Mouse (Mus musculus): ENCODE results near the gene Barx1. TPM values are rescaled to one million over a fixed set of nuclear protein-coding genes. Genes with fewer than 3 reads are reported as not detected.

Gene Barx1
- polyA plus RNA-seq, 1 experiment from 2014 or later, result not detected

GRCm38 (mm10) chr13:48631691-48632090, 31.1 kb upstream of the Barx1 start:
- H3K9me3 ChIP-seq (replicated peaks; ENCODE audit: low read length), result no peaks in the 10 kb centered on the region
- H3K4me2 ChIP-seq (ENCODE audit: low read length), result no peak overlapping the region
- 80% methylated on average over 5 of the region's 5 CpGs for WGBS
- DNase-seq (ENCODE audit: low spot score), result no peak
- TF ChIP-seq CTCF (IDR thresholded peaks at IDR 0.05; ENCODE audit: low read depth), result 0 out of 2 replicates have a peak, but pooled peaks have one; percentile 4
- no peak overlapping the region for H3K27ac ChIP-seq
- no peaks in the 10 kb centered on the region for H3K4me1 ChIP-seq (replicated peaks; ENCODE audit: insufficient read depth, low read length)
- ATAC-seq (replicated peaks; ENCODE audit: low FRiP score, low read depth), result no peak
- no peak overlapping the region for H3K9ac ChIP-seq (ENCODE audit: low read depth, low read length)
- H3K4me3 ChIP-seq (replicated peaks; ENCODE audit: low read depth, low read length), result no peak overlapping the region
- H3K27me3 ChIP-seq (ENCODE audit: insufficient read depth, low read length), result no peaks in the 10 kb centered on the region
- no peaks in the 10 kb centered on the region for H3K36me3 ChIP-seq (ENCODE audit: insufficient read depth, low read length)

GRCm38 (mm10) chr13:48637706-48638105, 25.1 kb upstream of the Barx1 start:
- Histone ChIP-seq H3K9me3 (replicated peaks; ENCODE audit: low read length) (no peaks in the 10 kb centered on the region), H3K4me2 (ENCODE audit: low read length) (no peak overlapping the region), H3K9ac (ENCODE audit: low read depth, low read length) (no peak overlapping the region), H3K4me3 (replicated peaks; ENCODE audit: low read depth, low read length) (no peak overlapping the region), H3K27ac (no peak overlapping the region), H3K4me1 (replicated peaks; ENCODE audit: insufficient read depth, low read length) (no peaks in the 10 kb centered on the region), H3K27me3 (ENCODE audit: insufficient read depth, low read length) (no peaks in the 10 kb centered on the region), H3K36me3 (ENCODE audit: insufficient read depth, low read length) (no peaks in the 10 kb centered on the region)
- no peak for TF ChIP-seq CTCF (IDR thresholded peaks at IDR 0.05; ENCODE audit: low read depth)
- ATAC-seq (replicated peaks; ENCODE audit: low FRiP score, low read depth), result no peak
- no peak for DNase-seq (ENCODE audit: low spot score)
- 40% methylated on average over 2 of the region's 2 CpGs for WGBS

- Histone ChIP-seq H3K9ac (ENCODE audit: low read depth, low read length) (no peak overlapping the region), H3K36me3 (ENCODE audit: insufficient read depth, low read length) (no peaks in the 10 kb centered on the region), H3K4me3 (replicated peaks; ENCODE audit: low read depth, low read length) (no peak overlapping the region), H3K27ac (no peak overlapping the region), H3K27me3 (ENCODE audit: insufficient read depth, low read length) (no peaks in the 10 kb centered on the region), H3K4me2 (ENCODE audit: low read length) (no peak overlapping the region), H3K4me1 (replicated peaks; ENCODE audit: insufficient read depth, low read length) (no peaks in the 10 kb centered on the region), H3K9me3 (replicated peaks; ENCODE audit: low read length) (no peaks in the 10 kb centered on the region)
- ATAC-seq (replicated peaks; ENCODE audit: low FRiP score, low read depth), result no peak
- DNase-seq (ENCODE audit: low spot score), result peak; percentile 93
- peak; percentile 99 for TF ChIP-seq CTCF (IDR thresholded peaks at IDR 0.05; ENCODE audit: low read depth)
These were observed 23.2 kb upstream of the Barx1 start for GRCm38 (mm10) chr13:48639570-48639969.

GRCm38 (mm10) chr13:48643072-48643471, 19.7 kb upstream of the Barx1 start:
- DNase-seq (ENCODE audit: low spot score) (no peak), ATAC-seq (replicated peaks; ENCODE audit: low FRiP score, low read depth) (no peak)
- Histone ChIP-seq H3K9ac (ENCODE audit: low read depth, low read length) (no peak overlapping the region), H3K27me3 (ENCODE audit: insufficient read depth, low read length) (no peaks in the 10 kb centered on the region), H3K4me3 (replicated peaks; ENCODE audit: low read depth, low read length) (no peak overlapping the region), H3K9me3 (replicated peaks; ENCODE audit: low read length) (no peaks in the 10 kb centered on the region), H3K4me2 (ENCODE audit: low read length) (no peak overlapping the region), H3K4me1 (replicated peaks; ENCODE audit: insufficient read depth, low read length) (no peaks in the 10 kb centered on the region), H3K27ac (no peak overlapping the region), H3K36me3 (ENCODE audit: insufficient read depth, low read length) (no peaks in the 10 kb centered on the region)
- WGBS, result 83% methylated on average over 6 of the region's 6 CpGs
- TF ChIP-seq CTCF (IDR thresholded peaks at IDR 0.05; ENCODE audit: low read depth), result no peak

GRCm38 (mm10) chr13:48643991-48644390, 18.8 kb upstream of the Barx1 start:
- no peaks in the 10 kb centered on the region for H3K9me3 ChIP-seq (replicated peaks; ENCODE audit: low read length)
- TF ChIP-seq CTCF (IDR thresholded peaks at IDR 0.05; ENCODE audit: low read depth), result no peak
- no peak for DNase-seq (ENCODE audit: low spot score)
- H3K4me3 ChIP-seq (replicated peaks; ENCODE audit: low read depth, low read length), result no peak overlapping the region
- no peak for ATAC-seq (replicated peaks; ENCODE audit: low FRiP score, low read depth)
- no peaks in the 10 kb centered on the region for H3K27me3 ChIP-seq (ENCODE audit: insufficient read depth, low read length)
- no peak overlapping the region for H3K4me2 ChIP-seq (ENCODE audit: low read length)
- H3K9ac ChIP-seq (ENCODE audit: low read depth, low read length), result no peak overlapping the region
- WGBS, result 50% methylated on average over 3 of the region's 3 CpGs
- no peaks in the 10 kb centered on the region for H3K36me3 ChIP-seq (ENCODE audit: insufficient read depth, low read length)
- H3K27ac ChIP-seq, result no peak overlapping the region
- no peaks in the 10 kb centered on the region for H3K4me1 ChIP-seq (replicated peaks; ENCODE audit: insufficient read depth, low read length)

- no peak overlapping the region for H3K4me3 ChIP-seq (replicated peaks; ENCODE audit: low read depth, low read length)
- no peaks in the 10 kb centered on the region for H3K27me3 ChIP-seq (ENCODE audit: insufficient read depth, low read length)
- H3K36me3 ChIP-seq (ENCODE audit: insufficient read depth, low read length), result no peaks in the 10 kb centered on the region
- H3K9ac ChIP-seq (ENCODE audit: low read depth, low read length), result no peak overlapping the region
- WGBS, result 92% methylated on average over 4 of the region's 4 CpGs
- no peak overlapping the region for H3K27ac ChIP-seq
- ATAC-seq (replicated peaks; ENCODE audit: low FRiP score, low read depth) (no peak), DNase-seq (ENCODE audit: low spot score) (no peak)
- H3K4me2 ChIP-seq (ENCODE audit: low read length), result no peak overlapping the region
- no peaks in the 10 kb centered on the region for H3K4me1 ChIP-seq (replicated peaks; ENCODE audit: insufficient read depth, low read length)
- H3K9me3 ChIP-seq (replicated peaks; ENCODE audit: low read length), result no peaks in the 10 kb centered on the region
- peak; percentile 5; the same call in 1 of the 2 replicates for TF ChIP-seq CTCF (IDR thresholded peaks at IDR 0.05; ENCODE audit: low read depth)
These were observed 16.1 kb upstream of the Barx1 start for GRCm38 (mm10) chr13:48646696-48647095.

- Histone ChIP-seq H3K9ac (ENCODE audit: low read depth, low read length) (no peak overlapping the region), H3K9me3 (replicated peaks; ENCODE audit: low read length) (no peaks in the 10 kb centered on the region), H3K27me3 (ENCODE audit: insufficient read depth, low read length) (peaks cover 9% of the 10 kb centered on the region; the same call in 1 of the 2 replicates), H3K4me2 (ENCODE audit: low read length) (no peak overlapping the region), H3K4me1 (replicated peaks; ENCODE audit: insufficient read depth, low read length) (no peaks in the 10 kb centered on the region), H3K4me3 (replicated peaks; ENCODE audit: low read depth, low read length) (no peak overlapping the region), H3K36me3 (ENCODE audit: insufficient read depth, low read length) (no peaks in the 10 kb centered on the region), H3K27ac (no peak overlapping the region)
- DNase-seq (ENCODE audit: low spot score) (no peak), ATAC-seq (replicated peaks; ENCODE audit: low FRiP score, low read depth) (no peak)
- 0% methylated on average over 1 of the region's 1 CpGs for WGBS
- TF ChIP-seq CTCF (IDR thresholded peaks at IDR 0.05; ENCODE audit: low read depth), result peak; percentile 79
These were observed 12.2 kb upstream of the Barx1 start for GRCm38 (mm10) chr13:48650615-48651014.
